Comparison of ENCODE assay signal across 28 mouse cellular contexts in genomic region chr7:89063630-89064029, GRCm38 (mm10).
DNase-seq lines count a peak whose midpoint lies in the region; ATAC-seq and TF ChIP-seq lines count a peak whose summit lies in the region.
"Had no signal": no experiment of that assay in that cellular context is flagged by ENCODE, and none has a peak within 500 bp of the region (broad histone marks: within the 10 kb centered on the region; RNA-seq: fewer than 3 reads in every experiment).

No protein-coding gene starts in this region.

- H3K4me3 ChIP-seq in gastrocnemius, adult 2 months = no peak overlapping the region
- H3K4me3 ChIP-seq in kidney, embryonic 16.5 days (ENCODE audit: low read length) = no peak overlapping the region
- H3K4me3 ChIP-seq in midbrain, embryonic 11.5 days (ENCODE audit: low read depth, low read length) = no peak overlapping the region
- H3K4me3 ChIP-seq: hindbrain, embryonic 12.5 days; intestine, embryonic 15.5 days; limb, embryonic 10.5 days; limb, embryonic 15.5 days; liver, embryonic 13.5 days; midbrain, embryonic 10.5 days; myocyte; neural tube, embryonic 13.5 days had no signal

- no peaks in the 10 kb centered on the region for H3K27me3 ChIP-seq in kidney, embryonic 16.5 days (ENCODE audit: insufficient read depth, low read length)
- no peaks in the 10 kb centered on the region for H3K27me3 ChIP-seq in midbrain, embryonic 11.5 days (ENCODE audit: control insufficient read depth, insufficient read depth, low read length)
- H3K27me3 ChIP-seq: hindbrain, embryonic 12.5 days; intestine, embryonic 15.5 days; limb, embryonic 15.5 days; liver, embryonic 13.5 days; neural tube, embryonic 13.5 days had no signal

- peak; percentile 15 for DNase-seq in gastrocnemius, postnatal 25 days
- no peak for DNase-seq in gastrocnemius, adult 2 months
- no peak for DNase-seq in kidney, adult 9 months
- peak; percentile 12 for DNase-seq in embryo, embryonic 11 days
- DNase-seq in midbrain, embryonic 11.5 days (ENCODE audit: low spot score, missing footprints) = no peak
- no peak for DNase-seq in layer of hippocampus, postnatal 25 days (ENCODE audit: extremely low spot score in 1 of 2, low spot score in 1 of 2)
- DNase-seq: adrenal gland, postnatal 25 days; cerebellum, adult 11-12 months; cerebellum, adult 9-11 months; heart, adult 18-20 months; heart, postnatal 36 days; liver, embryonic 13.5 days; lung, adult 18-20 months; lung, postnatal 14 days; thymus, postnatal 4 days had no signal

- no peak overlapping the region for H3K27ac ChIP-seq in gastrocnemius, adult 2 months
- H3K27ac ChIP-seq in kidney, embryonic 16.5 days (ENCODE audit: low read length) = peak overlapping the region; percentile 35; the same call in 1 of the 2 replicates
- H3K27ac ChIP-seq in midbrain, embryonic 11.5 days (ENCODE audit: low read depth, low read length) = no peak overlapping the region
- H3K27ac ChIP-seq: hindbrain, embryonic 12.5 days; hindbrain, postnatal 0 days; intestine, embryonic 15.5 days; limb, embryonic 10.5 days; limb, embryonic 15.5 days; liver, embryonic 13.5 days; midbrain, embryonic 10.5 days; neural tube, embryonic 13.5 days had no signal

- H3K36me3 ChIP-seq in kidney, embryonic 16.5 days (ENCODE audit: insufficient read depth, low read length) = no peaks in the 10 kb centered on the region
- no peaks in the 10 kb centered on the region for H3K36me3 ChIP-seq in midbrain, embryonic 11.5 days (ENCODE audit: control insufficient read depth, insufficient read depth, low read length)
- H3K36me3 ChIP-seq: hindbrain, embryonic 12.5 days; intestine, embryonic 15.5 days; limb, embryonic 10.5 days; limb, embryonic 15.5 days; liver, embryonic 13.5 days; midbrain, embryonic 10.5 days; neural tube, embryonic 13.5 days had no signal

- no peak overlapping the region for H3K9ac ChIP-seq in kidney, embryonic 16.5 days (replicated peaks; ENCODE audit: low read length)
- no peak overlapping the region for H3K9ac ChIP-seq in midbrain, embryonic 11.5 days (ENCODE audit: low read length)
- H3K9ac ChIP-seq: hindbrain, embryonic 12.5 days; intestine, embryonic 15.5 days; limb, embryonic 15.5 days; liver, embryonic 13.5 days; neural tube, embryonic 13.5 days had no signal

- ATAC-seq in kidney, embryonic 16.5 days (ENCODE audit: low FRiP score, low TSS enrichment) = 0 out of 2 replicates have a peak, but pooled peaks have one; percentile 54
- no peak for ATAC-seq in midbrain, embryonic 11.5 days (ENCODE audit: low FRiP score)
- ATAC-seq: CD4-positive, CD25-positive, alpha-beta regulatory T cell, adult 4 months; forebrain, embryonic 14.5 days; hindbrain, postnatal 0 days; intestine, embryonic 15.5 days; midbrain, embryonic 16.5 days had no signal

- no peaks in the 10 kb centered on the region for H3K9me3 ChIP-seq in kidney, embryonic 16.5 days (ENCODE audit: low read length)
- H3K9me3 ChIP-seq in midbrain, embryonic 11.5 days (ENCODE audit: control insufficient read depth, low read length) = no peaks in the 10 kb centered on the region
- H3K9me3 ChIP-seq: hindbrain, embryonic 12.5 days; intestine, embryonic 15.5 days; limb, embryonic 10.5 days; limb, embryonic 15.5 days; liver, embryonic 13.5 days; midbrain, embryonic 10.5 days; neural tube, embryonic 13.5 days had no signal

- intact Hi-C loops in gastrocnemius, adult 2 months (cut with DNase I) = no loop called here

- no peak for TF ChIP-seq CTCF in gastrocnemius, adult 2 months (IDR thresholded peaks at IDR 0.05)

- H3K4me2 ChIP-seq in kidney, embryonic 16.5 days (replicated peaks; ENCODE audit: low read depth, low read length) = no peak overlapping the region
- no peak overlapping the region for H3K4me2 ChIP-seq in midbrain, embryonic 11.5 days
- H3K4me2 ChIP-seq: heart, embryonic 11.5 days; hindbrain, embryonic 12.5 days; intestine, embryonic 15.5 days; limb, embryonic 15.5 days; liver, embryonic 13.5 days; neural tube, embryonic 13.5 days had no signal

- H3K4me1 ChIP-seq in kidney, embryonic 16.5 days (ENCODE audit: insufficient read depth, low read length) = no peaks in the 10 kb centered on the region
- no peaks in the 10 kb centered on the region for H3K4me1 ChIP-seq in midbrain, embryonic 11.5 days (ENCODE audit: control insufficient read depth, insufficient read depth, low read length)
- H3K4me1 ChIP-seq: hindbrain, embryonic 12.5 days; intestine, embryonic 15.5 days; limb, embryonic 10.5 days; limb, embryonic 15.5 days; liver, embryonic 13.5 days; midbrain, embryonic 10.5 days; neural tube, embryonic 13.5 days had no signal

- WGBS in kidney, embryonic 16.5 days = 23% methylated on average over 10 of the region's 10 CpGs
- WGBS in midbrain, embryonic 11.5 days = 89% methylated on average over 10 of the region's 10 CpGs

Comparison
In these comparisons a context has a peak if more than half of its experiments do, and no peak if none do; other contexts are left out.
1. DNase-seq: peak in gastrocnemius, postnatal 25 days (single experiment) and embryo, embryonic 11 days (single experiment); none in gastrocnemius, adult 2 months (single experiment), kidney, adult 9 months (single experiment), midbrain, embryonic 11.5 days (single experiment) and layer of hippocampus, postnatal 25 days (0 of 2).